Mouse (Mus musculus): ENCODE data around the gene Gm11639.

DNA sequence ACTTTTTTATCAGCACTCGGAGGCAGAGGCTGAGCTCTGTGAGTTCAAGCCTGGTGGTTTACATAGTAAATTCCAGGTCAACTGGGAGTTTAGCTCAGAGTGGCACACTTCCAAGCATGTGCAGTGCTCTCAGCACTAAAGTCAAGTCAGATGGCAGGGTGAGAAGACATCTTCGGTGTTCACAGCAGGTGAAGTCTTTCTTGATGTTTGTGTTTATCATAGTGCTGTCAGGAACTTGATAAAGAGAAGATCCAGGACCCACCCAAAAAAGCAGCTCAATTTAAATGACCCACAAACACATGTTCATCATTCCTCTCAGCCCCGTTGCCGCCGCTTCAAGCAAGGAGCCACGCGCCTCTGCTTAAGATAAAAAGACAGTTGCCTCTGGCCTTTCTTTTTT is 450.2 kb downstream of the Gm11639 start:
- TF ChIP-seq CTCF (IDR thresholded peaks at IDR 0.05; ENCODE audit: control insufficient read depth, insufficient read depth, insufficient read length) (no peak), MYOG (IDR thresholded peaks at IDR 0.05; ENCODE audit: control insufficient read depth, extremely low read depth, insufficient read length) (no peak)

Data from C2C12 (cell line).